Mouse (Mus musculus): ENCODE data around the gene Cyfip2.

The Cyfip2 gene

DNA sequence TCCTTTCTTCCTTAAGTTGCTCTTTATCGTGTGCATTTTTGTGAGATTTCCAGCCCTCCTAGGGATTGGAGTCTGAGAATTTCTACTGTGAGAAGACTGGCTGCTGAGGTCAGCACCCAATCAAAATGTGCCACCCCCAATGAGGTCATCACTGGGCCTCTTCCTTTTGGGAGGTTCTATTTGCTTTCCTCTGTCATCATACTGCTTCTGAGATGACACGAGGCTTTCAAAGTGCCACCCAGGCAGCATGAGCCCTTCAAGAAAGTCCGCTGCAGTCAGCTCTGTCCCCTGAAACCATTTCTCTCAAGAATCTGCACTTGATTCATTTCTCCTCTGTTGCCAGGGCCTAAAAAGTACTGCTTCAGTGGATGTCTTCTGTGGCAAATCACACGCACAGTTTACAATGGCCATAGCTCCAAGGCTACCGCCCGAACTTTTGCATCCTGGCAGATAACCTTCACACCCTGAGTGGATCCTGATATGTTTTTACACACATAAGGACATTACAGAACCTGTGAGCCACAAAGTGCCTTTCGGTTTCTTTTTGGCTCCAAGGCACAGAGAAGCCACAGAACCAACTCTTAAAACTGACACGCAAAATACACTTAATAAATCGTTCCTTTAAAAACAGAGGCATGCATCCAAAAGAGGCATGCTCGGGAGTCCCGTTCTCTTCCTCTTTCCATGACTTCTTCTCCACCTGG lies 4.2 kb downstream of the Cyfip2 start:
- DNase-seq (ENCODE audit: low read depth, low spot score): no peak

GRCm38 (mm10) chr11:46307768-46308167 lies 4.9 kb downstream of the Cyfip2 start:
- no peak for DNase-seq (ENCODE audit: low read depth, low spot score)

DNA sequence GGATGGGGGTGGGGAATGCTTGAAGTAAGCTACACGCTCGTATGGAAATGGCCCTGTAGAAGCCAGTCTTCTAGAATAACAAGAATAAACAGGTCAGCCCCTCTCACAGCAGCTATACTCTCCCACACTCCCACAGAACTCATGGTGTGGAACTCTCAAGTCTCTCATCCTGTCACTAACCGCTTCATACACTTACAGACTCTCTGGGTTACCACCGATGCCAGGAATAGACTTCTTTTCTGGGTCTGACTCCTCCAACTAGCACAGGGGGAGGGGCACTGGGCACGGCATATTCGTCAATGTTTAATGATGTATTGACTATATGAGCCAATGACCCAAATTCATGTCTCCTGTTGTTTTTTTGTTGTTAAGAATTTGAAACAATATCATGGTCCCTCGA lies 5.9 kb downstream of the Cyfip2 start:
- DNase-seq (ENCODE audit: low read depth, low spot score): no peak

DNA sequence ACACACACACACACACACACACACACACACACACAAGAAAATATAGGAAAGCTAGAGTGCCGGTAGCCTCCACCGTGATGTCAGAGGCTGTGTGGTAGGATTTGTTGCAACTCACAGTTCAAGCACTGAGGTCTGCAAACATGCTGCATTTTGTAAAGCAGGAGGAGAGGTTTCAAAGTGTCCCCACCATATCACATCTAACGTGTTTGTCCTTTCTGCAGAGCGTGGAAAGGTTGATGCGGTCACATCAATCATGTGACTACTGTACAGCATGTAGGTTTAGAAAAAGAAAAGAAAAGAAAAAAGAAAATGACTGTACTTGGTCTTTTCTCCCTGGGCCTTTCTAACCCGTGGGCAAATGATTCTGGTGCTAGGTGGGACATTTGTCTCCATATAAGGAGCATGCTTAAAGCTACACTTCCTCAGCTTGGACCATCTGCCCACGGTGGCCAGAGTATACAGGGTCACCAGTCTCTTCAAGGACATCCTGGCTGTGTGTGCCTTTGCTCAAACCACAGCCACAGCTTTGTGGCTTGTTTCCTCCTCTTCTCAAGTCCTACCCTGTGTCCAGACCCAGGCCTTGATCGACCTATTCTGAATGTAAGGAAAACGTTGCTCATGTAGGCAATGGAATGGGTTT lies 6.7 kb downstream of the Cyfip2 start:
- no peak for DNase-seq (ENCODE audit: low read depth, low spot score)

DNA sequence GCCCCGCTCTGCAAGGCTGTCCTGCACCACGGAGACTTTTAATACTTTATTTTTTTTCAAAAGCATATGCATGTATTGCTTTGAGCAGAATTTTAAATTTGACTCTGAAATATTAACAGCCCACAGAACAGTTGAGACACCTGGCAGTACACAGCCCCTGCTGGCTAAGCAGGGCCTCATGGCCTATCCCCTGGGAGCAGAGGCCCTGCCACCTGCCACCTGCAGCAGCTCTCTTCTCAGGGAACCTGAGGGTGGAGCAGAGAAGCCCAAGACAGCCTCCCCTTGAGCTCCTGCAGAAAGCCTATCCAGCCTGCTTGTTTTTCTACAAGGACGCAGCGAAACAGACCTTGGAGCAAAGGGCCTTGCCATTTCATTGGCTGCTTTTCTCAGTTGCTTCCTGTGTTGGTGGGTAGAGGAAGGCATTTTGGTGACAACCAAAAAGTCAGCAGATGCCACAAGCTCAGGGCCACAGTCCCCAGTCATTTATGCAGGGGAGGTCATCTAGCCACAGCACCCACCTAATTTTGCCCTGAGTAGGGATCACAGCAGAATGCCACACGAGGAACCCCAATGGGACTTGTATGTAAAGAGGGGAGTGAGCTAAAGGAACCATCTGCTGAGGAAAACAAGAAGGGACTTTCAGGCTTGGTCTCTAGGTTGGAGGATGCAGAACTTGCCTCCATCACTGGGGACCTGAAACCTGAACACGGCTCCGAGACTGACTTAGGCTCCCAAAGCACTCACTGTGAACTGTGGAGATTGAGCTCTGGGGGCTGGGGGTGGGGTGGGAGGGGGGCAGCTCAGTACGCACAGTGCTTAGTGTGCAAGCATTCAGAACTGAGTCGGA lies 7.6 kb downstream of the Cyfip2 start:
- no peak for DNase-seq (ENCODE audit: low read depth, low spot score)

DNA sequence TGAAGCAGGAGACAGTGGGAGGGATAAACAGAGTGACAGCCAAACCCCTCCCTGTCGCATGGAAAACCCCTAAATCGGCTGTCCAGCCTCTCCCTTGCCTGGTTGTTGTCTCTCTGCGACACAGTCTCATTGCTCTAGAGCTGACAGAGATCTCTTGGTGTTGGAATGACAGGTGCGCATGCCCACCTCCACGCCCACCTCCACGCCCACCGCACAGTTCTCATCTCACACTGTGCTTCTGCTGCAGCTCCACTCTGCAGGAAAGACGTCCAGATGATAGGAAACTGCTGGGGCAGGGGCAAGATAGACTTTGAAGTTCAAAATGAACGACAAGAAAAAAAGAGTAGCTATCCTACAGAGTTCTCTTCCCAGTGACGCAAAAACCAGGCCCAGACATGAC lies 8.6 kb downstream of the Cyfip2 start:
- no peak for DNase-seq (ENCODE audit: low read depth, low spot score)

GRCm38 (mm10) chr11:46302471-46302870 lies 10.2 kb downstream of the Cyfip2 start:
- DNase-seq (ENCODE audit: low read depth, low spot score): no peak

DNA sequence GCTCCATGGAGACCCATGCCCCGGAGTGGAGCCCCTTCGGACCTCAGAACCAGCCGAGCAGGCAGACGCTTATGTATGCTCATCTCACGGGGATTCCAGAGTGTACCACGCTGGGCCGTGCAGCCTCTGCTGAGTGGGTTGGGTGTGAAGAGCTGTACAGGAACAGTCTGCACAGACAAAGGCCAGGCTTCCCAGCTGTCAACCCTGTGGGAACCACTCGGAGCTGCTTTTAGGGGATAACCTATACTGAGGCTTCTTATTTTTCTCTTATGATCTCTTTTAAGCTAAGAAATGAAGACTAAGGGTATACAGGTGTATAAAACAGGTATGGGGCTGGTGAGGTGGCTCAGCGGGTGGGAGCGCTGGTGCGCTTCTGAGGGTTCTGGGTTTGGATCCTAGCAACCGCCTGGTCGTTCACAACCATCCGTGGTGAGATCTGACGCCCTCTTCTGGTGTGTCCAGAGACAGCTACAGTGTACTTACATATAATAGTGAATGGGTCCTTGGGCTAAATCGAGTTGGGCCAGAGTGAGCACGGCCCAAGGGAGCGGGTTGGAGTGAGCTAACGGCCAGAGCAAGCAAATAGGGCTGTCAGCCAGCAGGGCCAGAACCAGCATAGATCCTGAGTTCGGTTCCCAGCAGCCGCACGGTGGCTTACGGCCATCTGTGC lies 10.9 kb downstream of the Cyfip2 start:
- DNase-seq (ENCODE audit: low read depth, low spot score): no peak

GRCm38 (mm10) chr11:46299901-46300300 lies 12.8 kb downstream of the Cyfip2 start:
- no peak for DNase-seq (ENCODE audit: low read depth, low spot score)

DNA sequence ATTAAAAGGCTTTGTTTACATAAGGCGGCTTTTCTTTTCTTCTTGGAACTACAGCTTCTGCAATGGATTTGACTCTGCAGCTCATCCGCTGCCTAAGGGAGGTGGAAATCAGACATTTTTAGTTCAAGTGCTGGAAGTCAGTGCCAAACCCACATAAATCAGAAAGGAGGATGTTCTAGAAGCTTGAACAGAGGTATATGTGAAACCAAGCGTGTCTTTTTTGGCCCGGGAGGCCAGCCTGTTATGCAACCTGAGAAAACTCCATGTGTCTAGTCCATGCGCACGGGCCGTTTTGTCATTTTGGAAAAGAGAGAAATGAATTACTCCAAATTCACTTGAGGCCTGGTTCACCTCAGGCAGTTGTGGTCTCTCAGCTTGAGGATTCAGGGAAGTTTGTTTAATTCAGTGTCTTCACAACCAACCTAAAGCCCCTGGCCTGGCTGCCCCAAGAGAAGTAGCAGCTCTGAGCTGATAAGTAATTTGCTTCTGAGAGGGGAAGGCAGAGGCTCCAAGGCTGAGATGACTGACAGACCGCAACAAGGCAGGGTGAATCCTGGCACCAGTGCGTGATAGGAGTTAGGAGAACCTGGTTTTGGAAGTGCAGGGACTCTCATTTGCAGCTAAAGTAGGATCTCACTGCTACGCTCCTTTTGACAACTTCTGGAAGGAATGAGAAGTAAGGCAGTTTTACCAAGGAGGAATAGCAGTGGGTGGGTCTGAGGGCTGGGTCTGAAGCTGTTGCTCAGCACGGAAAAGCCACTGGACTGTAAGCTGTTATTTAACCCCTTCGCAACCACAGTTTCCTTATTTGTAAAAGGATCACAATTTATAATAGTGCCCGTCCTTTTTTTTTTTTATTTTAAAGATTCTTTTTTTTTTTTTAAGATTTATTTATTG lies 13.5 kb downstream of the Cyfip2 start:
- DNase-seq (ENCODE audit: low read depth, low spot score): no peak

DNA sequence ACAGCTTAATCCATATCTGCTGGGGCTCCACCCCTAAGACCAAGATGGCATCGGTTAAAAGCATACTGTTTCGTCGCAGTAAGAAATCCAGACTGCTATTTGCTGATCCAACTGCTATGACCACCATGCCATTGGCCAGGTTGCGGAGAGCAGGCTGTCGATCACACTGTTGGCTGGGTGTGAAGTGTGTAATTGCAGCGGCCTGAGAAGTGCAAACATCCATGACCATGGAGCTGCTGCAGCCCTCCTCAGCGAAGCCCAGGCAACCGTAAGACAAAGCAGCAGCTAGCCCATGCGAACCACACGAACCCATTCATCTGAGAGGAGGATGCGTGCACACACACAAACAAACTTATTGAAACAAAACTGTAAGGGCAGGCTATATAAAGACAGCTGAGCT lies 18.3 kb downstream of the Cyfip2 start:
- no peak for DNase-seq (ENCODE audit: low read depth, low spot score)

DNA sequence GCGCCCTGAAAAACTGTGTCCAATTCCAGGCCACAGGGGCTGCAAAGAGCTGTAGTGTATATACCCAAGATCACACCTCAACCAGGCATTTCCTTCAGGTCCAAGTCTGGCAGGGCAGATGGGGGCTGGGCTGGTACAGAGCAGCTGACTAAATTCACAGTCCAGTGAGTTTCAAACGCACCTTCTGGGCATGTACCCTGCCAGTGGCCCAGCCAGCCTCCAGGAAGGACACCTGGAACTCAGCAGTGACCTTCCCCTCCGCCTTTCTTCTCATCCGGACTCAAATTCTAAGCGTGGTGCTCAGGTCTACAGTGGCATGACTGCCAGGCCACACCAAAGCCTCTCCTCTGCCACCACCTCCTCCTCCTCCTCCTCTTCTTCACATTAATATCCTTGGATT lies 19.2 kb downstream of the Cyfip2 start:
- DNase-seq (ENCODE audit: low read depth, low spot score): no peak

- peak; percentile 62 for DNase-seq (ENCODE audit: low read depth, low spot score)
Measured at GRCm38 (mm10) chr11:46290988-46291405, 21.7 kb downstream of the Cyfip2 start.

DNA sequence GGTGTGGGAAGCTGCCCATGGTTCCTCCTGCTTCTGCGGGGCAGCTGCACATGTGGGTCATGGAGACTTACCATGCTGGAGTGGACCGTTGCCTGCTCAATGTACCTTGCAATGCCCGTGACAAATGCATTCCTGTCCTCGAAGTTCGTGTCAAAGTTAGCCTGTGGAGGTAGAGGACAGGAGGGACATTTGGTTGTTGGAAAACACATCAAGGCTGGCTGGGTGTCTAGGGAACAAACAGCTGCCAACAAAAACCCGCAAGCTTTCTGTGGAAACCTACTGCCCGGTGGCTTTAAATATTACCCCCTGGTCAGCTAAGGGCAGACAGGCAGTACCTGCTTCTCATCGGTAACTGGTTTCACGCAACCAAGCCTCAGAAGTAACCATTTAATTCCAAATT lies 23.1 kb downstream of the Cyfip2 start:
- DNase-seq (ENCODE audit: low read depth, low spot score): no peak

DNA sequence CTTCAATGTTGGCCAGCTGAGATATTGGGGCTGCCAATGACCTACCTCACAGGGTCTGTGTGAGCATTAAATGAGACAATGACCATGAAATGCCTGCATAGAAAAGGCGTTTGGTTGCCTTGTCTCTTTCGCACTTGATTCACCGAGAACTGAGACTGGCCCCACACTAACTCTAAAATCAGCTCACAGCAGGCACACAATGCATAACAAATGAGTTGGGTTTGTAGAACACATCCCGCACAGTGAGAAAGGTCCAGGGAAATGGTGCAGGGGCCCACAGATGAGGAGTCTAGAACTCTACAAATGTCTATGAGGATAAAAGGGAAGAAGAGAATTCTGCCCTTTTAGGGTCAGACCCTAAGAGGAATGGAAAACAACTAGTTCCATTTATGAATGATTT lies 23.6 kb downstream of the Cyfip2 start:
- DNase-seq (ENCODE audit: low read depth, low spot score): no peak

- no peak for DNase-seq (ENCODE audit: low read depth, low spot score)
Measured at GRCm38 (mm10) chr11:46288091-46288490, 24.6 kb downstream of the Cyfip2 start.

- DNase-seq (ENCODE audit: low read depth, low spot score): no peak
Measured at GRCm38 (mm10) chr11:46286803-46287202, 25.9 kb downstream of the Cyfip2 start.

DNA sequence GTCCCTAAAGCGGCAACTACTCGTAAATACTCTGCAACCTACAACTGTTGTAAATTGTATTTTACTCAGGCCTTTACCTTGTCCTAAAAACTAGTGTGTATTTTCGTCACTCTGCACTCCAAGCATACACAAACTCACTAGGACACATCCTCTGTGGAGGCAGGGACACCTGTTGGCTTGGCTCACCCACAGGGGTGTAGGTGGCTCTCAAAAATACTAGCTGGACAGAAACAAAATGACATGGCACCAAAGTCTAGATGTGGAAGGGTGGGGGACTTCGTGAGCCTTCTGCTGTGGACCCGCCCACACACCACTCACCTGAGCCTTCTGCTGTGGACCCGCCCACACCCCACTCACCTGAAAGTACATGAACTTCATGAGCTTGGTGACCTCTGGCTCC lies 28.9 kb downstream of the Cyfip2 start:
- DNase-seq (ENCODE audit: low read depth, low spot score): no peak

DNA sequence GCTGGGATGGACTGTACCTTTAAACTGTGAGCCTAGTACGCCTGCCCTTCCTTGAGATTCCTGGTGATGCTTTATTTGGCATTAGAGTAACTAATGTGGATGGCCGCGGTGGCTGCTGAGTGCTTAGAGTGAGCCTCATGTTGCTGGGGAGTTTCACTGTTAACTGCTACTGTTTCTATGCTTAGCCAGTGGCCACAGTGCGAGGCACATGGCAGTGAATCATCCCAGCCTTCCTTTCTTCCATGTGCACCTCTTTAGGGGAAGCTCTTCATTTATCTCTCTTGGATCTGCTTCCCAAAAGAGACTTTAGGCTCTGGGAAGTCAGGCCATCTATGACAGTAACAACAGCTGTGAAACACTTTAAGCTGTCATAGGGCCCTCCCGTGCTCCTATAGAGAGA lies 30.0 kb downstream of the Cyfip2 start:
- no peak for DNase-seq (ENCODE audit: low read depth, low spot score)

DNA sequence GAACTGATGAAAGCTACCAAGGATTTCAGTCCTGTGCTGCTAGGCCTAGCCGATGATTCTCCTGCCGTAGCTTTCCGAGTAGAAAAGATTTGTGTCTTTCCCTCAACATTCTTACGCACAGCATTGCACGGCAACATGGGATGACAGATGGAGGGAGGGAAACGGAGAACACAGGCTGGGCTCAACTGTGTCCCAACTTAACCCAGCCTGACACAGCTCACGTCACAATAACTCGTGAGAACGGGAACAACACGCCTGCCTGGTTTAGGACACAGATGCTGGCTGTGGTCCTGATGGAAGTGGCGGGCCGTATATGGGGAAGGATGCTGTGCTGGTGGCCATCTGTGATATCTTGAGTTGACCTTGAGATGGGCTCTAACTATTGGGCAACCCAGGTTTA lies 34.0 kb downstream of the Cyfip2 start:
- no peak for DNase-seq (ENCODE audit: low read depth, low spot score)

DNA sequence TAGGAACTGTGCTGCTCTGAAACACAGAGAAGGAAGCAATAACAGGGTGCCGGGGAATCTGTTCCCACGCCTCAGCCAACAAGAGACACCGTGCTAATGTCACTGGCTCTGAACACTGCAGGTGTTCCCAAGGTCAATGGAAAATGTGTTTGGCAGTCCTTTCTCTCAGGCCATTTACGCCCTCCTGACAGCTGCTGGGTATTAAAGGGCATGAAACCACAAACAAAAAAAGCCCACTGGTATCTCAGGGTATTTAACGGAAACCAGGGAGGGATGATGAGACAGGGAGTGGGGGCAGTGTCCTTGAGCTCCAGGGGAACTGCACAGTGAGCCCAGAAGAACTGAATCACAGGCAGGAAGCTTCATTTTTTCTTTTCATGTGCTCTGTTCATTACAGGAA lies 34.5 kb downstream of the Cyfip2 start:
- DNase-seq (ENCODE audit: low read depth, low spot score): no peak

Measured in mesoderm, embryonic 11.5 days (tissue).